Mouse (Mus musculus): ENCODE data around the gene Junb. TPM values are rescaled to one million over a fixed set of nuclear protein-coding genes. Genes with fewer than 3 reads are reported as not detected.

Junb gene
- polyA plus RNA-seq, 1 experiment from 2014 or later, result 4.5 TPM

DNA sequence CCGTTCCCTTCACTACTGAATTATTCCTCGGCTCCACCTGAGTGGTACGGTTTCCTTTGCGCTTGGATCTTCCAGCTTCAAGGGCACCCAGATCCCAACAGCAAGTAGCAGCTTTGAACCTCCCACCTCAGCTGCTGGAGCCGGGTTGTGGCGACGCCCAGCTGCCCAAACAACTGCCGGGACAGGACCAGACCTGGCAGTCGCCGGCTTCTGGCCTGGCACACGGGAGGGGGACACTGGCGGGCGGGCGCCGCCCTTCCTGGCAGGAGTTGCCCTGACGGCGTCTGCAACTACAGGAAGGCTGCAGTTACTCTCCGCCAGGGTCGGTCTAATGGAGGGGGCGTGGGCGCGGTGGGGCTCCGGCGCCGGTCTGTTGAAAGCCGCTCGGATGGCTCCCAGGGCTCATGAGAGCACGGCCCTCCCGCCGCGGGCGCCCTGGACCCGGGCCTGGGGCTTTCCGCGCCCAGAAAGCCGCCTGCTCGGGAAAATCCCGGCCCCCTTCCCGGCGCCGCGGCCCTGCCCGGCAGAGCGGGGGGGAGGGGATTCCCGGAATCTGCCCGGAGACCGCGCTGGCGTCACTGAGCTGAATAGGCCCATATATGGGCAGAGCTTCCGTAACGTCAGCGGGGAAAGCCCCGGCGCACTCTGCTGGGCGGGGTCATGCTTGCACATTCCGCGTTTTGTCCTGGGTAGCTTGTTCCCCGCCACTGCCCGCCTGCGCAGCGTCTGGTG is 2.3 kb downstream of the Junb start:
- Histone ChIP-seq H3K9me3 (ENCODE audit: control insufficient read depth, low read length) (no peaks in the 10 kb centered on the region), H3K9ac (ENCODE audit: low read length) (peak overlapping the region; percentile 36), H3K27me3 (ENCODE audit: control insufficient read depth, insufficient read depth, low read length) (peaks cover 36% of the 10 kb centered on the region), H3K36me3 (ENCODE audit: control insufficient read depth, insufficient read depth, low read length) (0 out of 2 replicates have a peak, but pooled peaks cover 3% of the 10 kb centered on the region), H3K4me3 (ENCODE audit: low read depth, low read length) (peak overlapping the region; percentile 33), H3K4me1 (ENCODE audit: control insufficient read depth, insufficient read depth, low read length) (peaks cover 43% of the 10 kb centered on the region), H3K27ac (ENCODE audit: low read depth, low read length) (no peak overlapping the region), H3K4me2 (peak overlapping the region; percentile 68)
- ATAC-seq (ENCODE audit: low FRiP score) (peak; percentile 89), DNase-seq (ENCODE audit: low spot score, missing footprints) (peak; percentile 99)
- WGBS, result 1% methylated on average over 59 of the region's 61 CpGs

GRCm38 (mm10) chr8:84975434-84975833 is 3.1 kb downstream of the Junb start:
- Histone ChIP-seq H3K36me3 (ENCODE audit: control insufficient read depth, insufficient read depth, low read length) (0 out of 2 replicates have a peak, but pooled peaks cover 3% of the 10 kb centered on the region), H3K4me3 (ENCODE audit: low read depth, low read length) (no peak overlapping the region), H3K4me2 (no peak overlapping the region; the same call in 1 of the 2 replicates), H3K27me3 (ENCODE audit: control insufficient read depth, insufficient read depth, low read length) (peaks cover 35% of the 10 kb centered on the region), H3K27ac (ENCODE audit: low read depth, low read length) (no peak overlapping the region), H3K9ac (ENCODE audit: low read length) (no peak overlapping the region), H3K9me3 (ENCODE audit: control insufficient read depth, low read length) (no peaks in the 10 kb centered on the region), H3K4me1 (ENCODE audit: control insufficient read depth, insufficient read depth, low read length) (peaks cover 48% of the 10 kb centered on the region)
- DNase-seq (ENCODE audit: low spot score, missing footprints), result peak; percentile 93
- 34% methylated on average over 7 of the region's 7 CpGs for WGBS
- no peak for ATAC-seq (ENCODE audit: low FRiP score)

DNA sequence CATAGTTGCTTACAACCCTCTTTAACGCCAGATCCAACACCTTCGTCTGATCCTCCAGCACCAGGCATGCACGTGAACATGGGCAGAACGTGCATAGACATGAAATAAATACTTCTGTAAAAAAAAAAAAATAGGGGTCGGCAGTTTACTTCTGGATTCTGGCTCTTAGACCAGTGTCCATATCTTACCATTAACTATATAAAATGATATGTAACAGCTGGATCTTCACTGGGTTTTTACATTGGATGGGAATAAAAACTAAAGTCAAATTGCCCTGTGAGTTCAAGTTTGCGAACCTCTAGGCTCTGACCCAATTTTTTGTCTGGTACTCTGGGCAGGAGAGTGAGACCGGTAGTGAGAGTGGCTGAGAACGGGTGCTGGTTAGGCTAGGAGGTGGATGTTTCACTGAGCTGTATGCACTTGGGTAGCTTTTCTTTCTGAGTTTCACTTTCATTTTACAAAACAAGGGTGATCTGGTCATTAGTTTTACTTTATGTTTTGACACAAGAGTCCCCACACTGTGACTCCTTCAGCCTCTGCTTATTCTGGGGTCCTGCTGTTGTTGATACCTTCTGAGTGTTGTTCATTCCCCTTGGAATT is 3.9 kb downstream of the Junb start:
- Histone ChIP-seq H3K36me3 (ENCODE audit: control insufficient read depth, insufficient read depth, low read length) (0 out of 2 replicates have a peak, but pooled peaks cover 3% of the 10 kb centered on the region), H3K27ac (ENCODE audit: low read depth, low read length) (no peak overlapping the region), H3K9me3 (ENCODE audit: control insufficient read depth, low read length) (no peaks in the 10 kb centered on the region), H3K4me2 (no peak overlapping the region), H3K27me3 (ENCODE audit: control insufficient read depth, insufficient read depth, low read length) (peaks cover 30% of the 10 kb centered on the region), H3K4me3 (ENCODE audit: low read depth, low read length) (no peak overlapping the region), H3K4me1 (ENCODE audit: control insufficient read depth, insufficient read depth, low read length) (peaks cover 45% of the 10 kb centered on the region), H3K9ac (ENCODE audit: low read length) (no peak overlapping the region)
- ATAC-seq (ENCODE audit: low FRiP score) (no peak), DNase-seq (ENCODE audit: low spot score, missing footprints) (no peak)
- 81% methylated on average over 8 of the region's 8 CpGs for WGBS

DNA sequence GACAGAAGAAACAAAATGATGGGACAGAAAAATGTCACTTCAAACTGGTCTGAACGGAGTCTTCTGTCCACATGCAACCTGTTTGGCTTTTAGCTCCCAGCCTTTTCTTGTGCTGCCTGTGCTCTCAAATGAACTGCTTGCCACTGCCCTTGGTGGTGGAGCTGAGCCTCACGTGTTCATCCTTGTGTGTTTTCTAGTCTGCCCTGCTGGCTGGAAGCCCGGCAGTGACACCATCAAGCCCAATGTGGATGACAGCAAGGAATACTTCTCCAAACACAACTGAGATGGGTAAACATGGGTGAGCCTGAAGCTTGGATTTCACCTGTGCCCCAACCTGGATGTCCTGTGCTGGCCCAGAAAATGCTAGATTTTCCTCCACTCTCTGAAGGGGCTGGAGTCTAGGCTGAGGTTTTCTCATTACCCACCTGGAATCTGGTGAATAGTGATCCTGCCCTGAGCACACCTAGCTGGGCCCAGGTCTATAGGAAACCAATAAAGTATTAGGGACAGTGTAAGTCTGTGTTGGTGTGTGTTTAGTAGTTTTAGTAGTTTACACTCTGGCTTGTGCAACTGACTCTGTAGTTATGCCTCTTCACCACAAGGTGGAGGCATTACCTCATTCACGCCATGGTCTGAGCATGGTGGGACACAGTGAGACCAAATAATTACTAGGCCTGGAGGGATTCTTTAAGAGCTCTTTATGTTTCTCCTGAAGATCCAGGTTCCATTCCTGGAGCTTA is 4.5 kb downstream of the Junb start:
- Histone ChIP-seq H3K4me2 (no peak overlapping the region), H3K36me3 (ENCODE audit: control insufficient read depth, insufficient read depth, low read length) (0 out of 2 replicates have a peak, but pooled peaks cover 3% of the 10 kb centered on the region), H3K4me1 (ENCODE audit: control insufficient read depth, insufficient read depth, low read length) (peaks cover 41% of the 10 kb centered on the region), H3K9ac (ENCODE audit: low read length) (no peak overlapping the region), H3K27me3 (ENCODE audit: control insufficient read depth, insufficient read depth, low read length) (peaks cover 24% of the 10 kb centered on the region), H3K27ac (ENCODE audit: low read depth, low read length) (no peak overlapping the region), H3K9me3 (ENCODE audit: control insufficient read depth, low read length) (no peaks in the 10 kb centered on the region), H3K4me3 (ENCODE audit: low read depth, low read length) (no peak overlapping the region)
- peak; percentile 89 for DNase-seq (ENCODE audit: low spot score, missing footprints)
- ATAC-seq (ENCODE audit: low FRiP score), result no peak
- WGBS, result 61% methylated on average over 4 of the region's 4 CpGs

GRCm38 (mm10) chr8:84973079-84973478 is 5.4 kb downstream of the Junb start:
- ATAC-seq (ENCODE audit: low FRiP score) (no peak), DNase-seq (ENCODE audit: low spot score, missing footprints) (no peak)
- Histone ChIP-seq H3K9ac (ENCODE audit: low read length) (no peak overlapping the region), H3K27me3 (ENCODE audit: control insufficient read depth, insufficient read depth, low read length) (peaks cover 15% of the 10 kb centered on the region), H3K36me3 (ENCODE audit: control insufficient read depth, insufficient read depth, low read length) (0 out of 2 replicates have a peak, but pooled peaks cover 3% of the 10 kb centered on the region), H3K4me3 (ENCODE audit: low read depth, low read length) (no peak overlapping the region), H3K4me1 (ENCODE audit: control insufficient read depth, insufficient read depth, low read length) (peaks cover 38% of the 10 kb centered on the region), H3K27ac (ENCODE audit: low read depth, low read length) (no peak overlapping the region), H3K9me3 (ENCODE audit: control insufficient read depth, low read length) (no peaks in the 10 kb centered on the region), H3K4me2 (no peak overlapping the region)
- 83% methylated on average over 1 of the region's 1 CpGs for WGBS

GRCm38 (mm10) chr8:84970913-84971312 is 7.6 kb downstream of the Junb start:
- no peak overlapping the region for H3K27ac ChIP-seq (ENCODE audit: low read depth, low read length)
- H3K4me1 ChIP-seq (ENCODE audit: control insufficient read depth, insufficient read depth, low read length), result peaks cover 18% of the 10 kb centered on the region
- H3K4me2 ChIP-seq, result peak overlapping the region; percentile 85
- 72% methylated on average over 5 of the region's 5 CpGs for WGBS
- H3K36me3 ChIP-seq (ENCODE audit: control insufficient read depth, insufficient read depth, low read length), result 0 out of 2 replicates have a peak, but pooled peaks cover 3% of the 10 kb centered on the region
- peak overlapping the region; percentile 99 for H3K9ac ChIP-seq (ENCODE audit: low read length)
- no peak for DNase-seq (ENCODE audit: low spot score, missing footprints)
- H3K27me3 ChIP-seq (ENCODE audit: control insufficient read depth, insufficient read depth, low read length), result no peaks in the 10 kb centered on the region
- no peaks in the 10 kb centered on the region for H3K9me3 ChIP-seq (ENCODE audit: control insufficient read depth, low read length)
- peak overlapping the region; percentile 71 for H3K4me3 ChIP-seq (ENCODE audit: low read depth, low read length)
- no peak for ATAC-seq (ENCODE audit: low FRiP score)

- H3K27ac ChIP-seq (ENCODE audit: low read depth, low read length), result peak overlapping the region; percentile 57
- no peaks in the 10 kb centered on the region for H3K27me3 ChIP-seq (ENCODE audit: control insufficient read depth, insufficient read depth, low read length)
- H3K4me1 ChIP-seq (ENCODE audit: control insufficient read depth, insufficient read depth, low read length), result peaks cover 20% of the 10 kb centered on the region
- no peak for DNase-seq (ENCODE audit: low spot score, missing footprints)
- H3K9ac ChIP-seq (ENCODE audit: low read length), result peak overlapping the region; percentile 99
- 0 out of 2 replicates have a peak, but pooled peaks cover 3% of the 10 kb centered on the region for H3K36me3 ChIP-seq (ENCODE audit: control insufficient read depth, insufficient read depth, low read length)
- ATAC-seq (ENCODE audit: low FRiP score), result no peak
- H3K4me3 ChIP-seq (ENCODE audit: low read depth, low read length), result peak overlapping the region; percentile 71
- WGBS, result 11% methylated on average over 21 of the region's 21 CpGs
- peak overlapping the region; percentile 85 for H3K4me2 ChIP-seq
- H3K9me3 ChIP-seq (ENCODE audit: control insufficient read depth, low read length), result no peaks in the 10 kb centered on the region
These were observed 8.3 kb downstream of the Junb start for GRCm38 (mm10) chr8:84970135-84970790.

- Histone ChIP-seq H3K4me2 (peak within 1 kb of the TSS; percentile 85), H3K27ac (ENCODE audit: low read depth, low read length) (peak within 1 kb of the TSS; percentile 57), H3K27me3 (ENCODE audit: control insufficient read depth, insufficient read depth, low read length) (no peaks in the 10 kb centered on the region), H3K4me1 (ENCODE audit: control insufficient read depth, insufficient read depth, low read length) (peaks cover 24% of the 10 kb centered on the region), H3K9me3 (ENCODE audit: control insufficient read depth, low read length) (no peaks in the 10 kb centered on the region), H3K9ac (ENCODE audit: low read length) (peak within 1 kb of the TSS; percentile 99), H3K4me3 (ENCODE audit: low read depth, low read length) (peak within 1 kb of the TSS; percentile 71), H3K36me3 (ENCODE audit: control insufficient read depth, insufficient read depth, low read length) (0 out of 2 replicates have a peak, but pooled peaks cover 3% of the 10 kb centered on the region)
- DNase-seq (ENCODE audit: low spot score, missing footprints) (peak; percentile 99), ATAC-seq (ENCODE audit: low FRiP score) (peak; percentile 75)
- WGBS, result under 1% methylated on average over 56 of the region's 56 CpGs
These were observed 9.0 kb downstream of the Junb start, which contains the start of the genes Gm49661, Prdx2 and Rnaseh2a for GRCm38 (mm10) chr8:84969241-84970134. Gene Gm49661 (minus strand): TSS chr8:84969433. Gene Prdx2 (plus strand): TSS chr8:84969587. Gene Rnaseh2a (minus strand): TSS chr8:84969767.

Data from midbrain, embryonic 11.5 days (tissue).